Mouse (Mus musculus): Measurements from ENCODE around the gene Stk32c. TPM values are rescaled to one million over a fixed set of nuclear protein-coding genes. Genes with fewer than 3 reads are reported as not detected.

Stk32c gene
- total RNA-seq, 1 experiment = 0.89 TPM

DNA sequence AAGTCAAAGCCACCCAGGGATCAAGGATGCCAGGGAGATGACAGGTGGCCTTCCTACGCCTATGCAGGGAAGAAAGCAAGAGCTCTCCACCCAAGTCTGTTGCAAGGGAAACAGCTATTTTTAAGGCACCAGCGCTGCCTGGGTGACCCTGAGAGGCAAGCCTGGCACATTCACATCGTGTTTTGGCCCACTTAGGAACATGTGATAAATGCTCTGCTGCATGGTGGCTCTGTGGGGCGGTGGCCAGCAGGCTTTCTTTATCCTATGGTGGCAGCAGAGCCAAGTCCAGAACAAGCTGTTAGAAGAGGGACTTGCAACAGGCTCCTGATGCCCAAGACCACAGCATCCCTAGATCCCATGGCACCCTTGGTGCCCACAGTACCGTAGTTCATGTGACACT, 77.9 kb downstream of the Stk32c start:
- no peak overlapping the region for H3K4me3 ChIP-seq (ENCODE audit: insufficient read depth in 1 of 2, low read depth in 1 of 2, low read length in 2 of 2, poor library complexity in 1 of 2, severe bottlenecking in 1 of 2)
- no peaks in the 10 kb centered on the region for H3K9me3 ChIP-seq (ENCODE audit: control insufficient read depth, insufficient read depth, low read depth, low read length)
- DNase-seq (ENCODE audit: low read depth, low spot score) = no peak
- no peaks in the 10 kb centered on the region for H3K4me1 ChIP-seq (ENCODE audit: control insufficient read depth in 2 of 2, insufficient read depth in 2 of 2, low read length in 2 of 2, poor library complexity in 1 of 2)
- in situ Hi-C loops (cut with MboI; ENCODE audit: low sequenced_read_pairs in 2 of 2, unreplicated experiment in 2 of 2) = no loop called here
- no peak overlapping the region for H3K27ac ChIP-seq (ENCODE audit: insufficient read depth, low read depth, low read length, poor library complexity, severe bottlenecking)
- no peaks in the 10 kb centered on the region for H3K36me3 ChIP-seq (ENCODE audit: control insufficient read depth, insufficient read depth, low read length, poor library complexity, severe bottlenecking)
- H3K9ac ChIP-seq (ENCODE audit: insufficient read depth, low read depth, low read length, poor library complexity, severe bottlenecking) = no peak overlapping the region
- no peak for TF ChIP-seq MAFK (IDR thresholded peaks at IDR 0.05; ENCODE audit: insufficient read depth, low read depth, low read length)
- TF ChIP-seq ZC3H11A (IDR thresholded peaks at IDR 0.05; ENCODE audit: borderline replicate concordance, low read depth, low read length) = no peak
- no peak for TF ChIP-seq ZNF384 (IDR thresholded peaks at IDR 0.05; ENCODE audit: low read depth, low read length)
- TF ChIP-seq CHD2 (IDR thresholded peaks at IDR 0.05; ENCODE audit: low read depth, low read length) = no peak
- TF ChIP-seq HCFC1 (IDR thresholded peaks at IDR 0.05; ENCODE audit: borderline replicate concordance, insufficient read depth, low read length) = no peak

DNA sequence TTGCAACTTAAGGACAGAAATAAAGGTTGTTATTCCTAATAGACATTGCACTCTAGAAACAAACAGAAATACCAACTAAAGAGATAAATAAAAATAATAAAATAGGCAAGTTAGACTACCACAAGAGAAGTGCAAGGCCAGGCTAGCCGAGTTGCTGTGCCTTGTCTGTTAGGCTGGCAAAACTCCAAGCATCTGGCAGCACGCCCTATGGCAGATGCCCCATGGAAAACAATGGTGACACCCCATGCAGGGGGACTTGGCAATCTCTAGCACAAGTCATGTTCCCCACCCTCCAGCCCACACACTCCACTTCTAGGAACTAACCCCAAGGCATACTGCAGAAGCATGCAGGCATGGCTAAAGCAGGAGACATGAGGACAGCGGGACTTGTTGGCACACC, 79.7 kb downstream of the Stk32c start:
- Histone ChIP-seq H3K4me1 (ENCODE audit: control insufficient read depth in 2 of 2, insufficient read depth in 2 of 2, low read length in 2 of 2, poor library complexity in 1 of 2) (no peaks in the 10 kb centered on the region), H3K9ac (ENCODE audit: insufficient read depth, low read depth, low read length, poor library complexity, severe bottlenecking) (no peak overlapping the region), H3K4me3 (ENCODE audit: insufficient read depth in 1 of 2, low read depth in 1 of 2, low read length in 2 of 2, poor library complexity in 1 of 2, severe bottlenecking in 1 of 2) (no peak overlapping the region)

GRCm38 (mm10) chr7:139131538-139131937, 81.6 kb downstream of the Stk32c start:
- TF ChIP-seq HCFC1 (IDR thresholded peaks at IDR 0.05; ENCODE audit: borderline replicate concordance, insufficient read depth, low read length) = no peak
- TF ChIP-seq ZC3H11A (IDR thresholded peaks at IDR 0.05; ENCODE audit: borderline replicate concordance, low read depth, low read length) = no peak
- no peak for TF ChIP-seq MAFK (IDR thresholded peaks at IDR 0.05; ENCODE audit: insufficient read depth, low read depth, low read length)
- Histone ChIP-seq H3K4me1 (ENCODE audit: control insufficient read depth in 2 of 2, insufficient read depth in 2 of 2, low read length in 2 of 2, poor library complexity in 1 of 2) (no peaks in the 10 kb centered on the region), H3K9me3 (ENCODE audit: control insufficient read depth, insufficient read depth, low read depth, low read length) (no peaks in the 10 kb centered on the region), H3K4me3 (ENCODE audit: insufficient read depth in 1 of 2, low read depth in 1 of 2, low read length in 2 of 2, poor library complexity in 1 of 2, severe bottlenecking in 1 of 2) (no peak overlapping the region), H3K27ac (ENCODE audit: insufficient read depth, low read depth, low read length, poor library complexity, severe bottlenecking) (no peak overlapping the region), H3K36me3 (ENCODE audit: control insufficient read depth, insufficient read depth, low read length, poor library complexity, severe bottlenecking) (no peaks in the 10 kb centered on the region), H3K9ac (ENCODE audit: insufficient read depth, low read depth, low read length, poor library complexity, severe bottlenecking) (no peak overlapping the region)
- DNase-seq (ENCODE audit: low read depth, low spot score) = no peak
- in situ Hi-C loops (cut with MboI; ENCODE audit: low sequenced_read_pairs in 2 of 2, unreplicated experiment in 2 of 2) = no loop called here

More for the DNA sequence above, 79.7 kb downstream of the Stk32c start:
- TF ChIP-seq MAFK (IDR thresholded peaks at IDR 0.05; ENCODE audit: insufficient read depth, low read depth, low read length) = no peak
- TF ChIP-seq ZNF384 (IDR thresholded peaks at IDR 0.05; ENCODE audit: low read depth, low read length) = no peak
- no peak for TF ChIP-seq CHD2 (IDR thresholded peaks at IDR 0.05; ENCODE audit: low read depth, low read length)
- TF ChIP-seq ZC3H11A (IDR thresholded peaks at IDR 0.05; ENCODE audit: borderline replicate concordance, low read depth, low read length) = no peak
- TF ChIP-seq HCFC1 (IDR thresholded peaks at IDR 0.05; ENCODE audit: borderline replicate concordance, insufficient read depth, low read length) = no peak
- H3K36me3 ChIP-seq (ENCODE audit: control insufficient read depth, insufficient read depth, low read length, poor library complexity, severe bottlenecking) = no peaks in the 10 kb centered on the region
- H3K27ac ChIP-seq (ENCODE audit: insufficient read depth, low read depth, low read length, poor library complexity, severe bottlenecking) = no peak overlapping the region
- no peak for DNase-seq (ENCODE audit: low read depth, low spot score)
- in situ Hi-C loops (cut with MboI; ENCODE audit: low sequenced_read_pairs in 2 of 2, unreplicated experiment in 2 of 2) = no loop called here
- no peaks in the 10 kb centered on the region for H3K9me3 ChIP-seq (ENCODE audit: control insufficient read depth, insufficient read depth, low read depth, low read length)

DNA sequence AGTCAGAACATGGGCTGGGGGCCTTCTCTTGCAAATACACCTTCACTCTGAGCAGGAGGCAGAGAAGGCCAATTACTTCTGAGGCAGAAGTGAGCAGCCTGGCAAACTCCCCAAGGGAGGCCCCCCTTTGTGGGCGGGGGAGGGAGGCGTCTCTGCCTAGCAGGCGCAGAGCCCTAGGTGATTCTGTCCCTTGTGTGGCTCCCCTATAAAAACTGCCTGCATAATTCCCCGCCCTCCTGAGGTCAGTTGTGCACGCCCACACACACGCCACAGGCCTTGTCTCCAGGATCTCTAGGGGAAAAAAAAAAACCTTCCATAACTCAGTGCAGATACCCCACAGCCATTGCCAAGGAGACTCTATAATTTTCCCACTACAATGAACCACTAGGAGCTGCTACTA, 82.7 kb downstream of the Stk32c start:
- no peak overlapping the region for H3K4me3 ChIP-seq (ENCODE audit: insufficient read depth in 1 of 2, low read depth in 1 of 2, low read length in 2 of 2, poor library complexity in 1 of 2, severe bottlenecking in 1 of 2)
- no peaks in the 10 kb centered on the region for H3K4me1 ChIP-seq (ENCODE audit: control insufficient read depth in 2 of 2, insufficient read depth in 2 of 2, low read length in 2 of 2, poor library complexity in 1 of 2)
- H3K27ac ChIP-seq (ENCODE audit: insufficient read depth, low read depth, low read length, poor library complexity, severe bottlenecking) = no peak overlapping the region
- no peaks in the 10 kb centered on the region for H3K36me3 ChIP-seq (ENCODE audit: control insufficient read depth, insufficient read depth, low read length, poor library complexity, severe bottlenecking)
- no peak for DNase-seq (ENCODE audit: low read depth, low spot score)
- TF ChIP-seq CHD2 (IDR thresholded peaks at IDR 0.05; ENCODE audit: low read depth, low read length) (no peak), MAFK (IDR thresholded peaks at IDR 0.05; ENCODE audit: insufficient read depth, low read depth, low read length) (no peak), ZNF384 (IDR thresholded peaks at IDR 0.05; ENCODE audit: low read depth, low read length) (no peak), ZC3H11A (IDR thresholded peaks at IDR 0.05; ENCODE audit: borderline replicate concordance, low read depth, low read length) (no peak), HCFC1 (IDR thresholded peaks at IDR 0.05; ENCODE audit: borderline replicate concordance, insufficient read depth, low read length) (no peak)
- no peaks in the 10 kb centered on the region for H3K9me3 ChIP-seq (ENCODE audit: control insufficient read depth, insufficient read depth, low read depth, low read length)
- H3K9ac ChIP-seq (ENCODE audit: insufficient read depth, low read depth, low read length, poor library complexity, severe bottlenecking) = no peak overlapping the region
- in situ Hi-C loops (cut with MboI; ENCODE audit: low sequenced_read_pairs in 2 of 2, unreplicated experiment in 2 of 2) = no loop called here

DNA sequence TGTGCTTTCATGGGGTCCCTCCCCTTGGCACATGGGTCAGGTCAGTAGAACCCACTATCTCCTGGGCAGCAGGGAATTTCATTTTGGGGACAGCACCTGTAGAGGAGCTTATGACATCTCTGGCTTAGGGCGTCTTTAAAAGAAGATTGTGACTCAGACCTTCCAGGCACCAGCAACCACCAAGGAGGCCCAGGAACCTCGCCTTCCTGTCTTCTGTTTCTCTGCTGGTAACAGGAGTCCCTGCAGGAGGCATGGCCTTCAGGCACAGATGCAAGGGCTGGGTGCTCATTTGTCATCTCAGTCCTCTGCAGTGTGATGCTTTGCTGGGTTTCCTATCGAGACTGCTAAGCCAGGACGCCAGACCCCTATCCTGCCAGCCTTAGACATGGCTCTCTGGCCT, 84.1 kb downstream of the Stk32c start:
- Histone ChIP-seq H3K9me3 (ENCODE audit: control insufficient read depth, insufficient read depth, low read depth, low read length) (no peaks in the 10 kb centered on the region), H3K9ac (ENCODE audit: insufficient read depth, low read depth, low read length, poor library complexity, severe bottlenecking) (no peak overlapping the region), H3K36me3 (ENCODE audit: control insufficient read depth, insufficient read depth, low read length, poor library complexity, severe bottlenecking) (no peaks in the 10 kb centered on the region), H3K27ac (ENCODE audit: insufficient read depth, low read depth, low read length, poor library complexity, severe bottlenecking) (no peak overlapping the region), H3K4me3 (ENCODE audit: insufficient read depth in 1 of 2, low read depth in 1 of 2, low read length in 2 of 2, poor library complexity in 1 of 2, severe bottlenecking in 1 of 2) (no peak overlapping the region), H3K4me1 (ENCODE audit: control insufficient read depth in 2 of 2, insufficient read depth in 2 of 2, low read length in 2 of 2, poor library complexity in 1 of 2) (no peaks in the 10 kb centered on the region)
- DNase-seq (ENCODE audit: low read depth, low spot score) = no peak
- in situ Hi-C loops (cut with MboI; ENCODE audit: low sequenced_read_pairs in 2 of 2, unreplicated experiment in 2 of 2) = no loop called here
- no peak for TF ChIP-seq ZNF384 (IDR thresholded peaks at IDR 0.05; ENCODE audit: low read depth, low read length)
- TF ChIP-seq CHD2 (IDR thresholded peaks at IDR 0.05; ENCODE audit: low read depth, low read length) = no peak
- TF ChIP-seq ZC3H11A (IDR thresholded peaks at IDR 0.05; ENCODE audit: borderline replicate concordance, low read depth, low read length) = no peak
- no peak for TF ChIP-seq MAFK (IDR thresholded peaks at IDR 0.05; ENCODE audit: insufficient read depth, low read depth, low read length)
- no peak for TF ChIP-seq HCFC1 (IDR thresholded peaks at IDR 0.05; ENCODE audit: borderline replicate concordance, insufficient read depth, low read length)

All from ES-E14 (cell line).